Mouse (Mus musculus) stomach, embryonic 14.5 days (tissue): ENCODE results near the gene Cemip. TPM values are rescaled to one million over a fixed set of nuclear protein-coding genes. Genes with fewer than 3 reads are reported as not detected.

Experiments
- ATAC-seq: fragments of 200-750 bp; cut with Nextera tagmentation; 2 replicates; pipeline ENCODE4 v1.8.0; 2017; ENCODE audit warnings: low read depth, moderate TSS enrichment; ENCODE audit not compliant: insufficient number of reproducible peaks, insufficient read depth, low FRiP score
- H3K27ac ChIP-seq: fragments of 300-500 bp; sonication (generic); 2 replicates; pipeline ENCODE4 v1.5.1; 2014; ENCODE audit warnings: mild to moderate bottlenecking, low read length, moderate library complexity, mixed read lengths
- H3K27me3 ChIP-seq: fragments of 300-500 bp; sonication (generic); 2 replicates; pipeline ENCODE4 v1.6.1; 2014; ENCODE audit warnings: low read length, control low read depth, mixed read lengths; ENCODE audit not compliant: control insufficient read depth, insufficient read depth
- H3K36me3 ChIP-seq: fragments of 300-500 bp; sonication (generic); 2 replicates; pipeline ENCODE4 v1.6.1; 2014; ENCODE audit warnings: mild to moderate bottlenecking, control low read depth, low read length, moderate library complexity, mixed read lengths; ENCODE audit not compliant: control insufficient read depth, insufficient read depth
- H3K4me1 ChIP-seq: fragments of 300-500 bp; sonication (generic); 2 replicates; pipeline ENCODE4 v1.6.1; 2014; ENCODE audit warnings: low read length, control low read depth, mixed read lengths; ENCODE audit not compliant: control insufficient read depth, insufficient read depth
- H3K4me2 ChIP-seq: fragments of 300-500 bp; sonication (generic); replicated peaks from 2 replicates; pipeline ENCODE4 v1.6.1; 2014; ENCODE audit warnings: low read depth, low read length, control low read depth
- H3K4me3 ChIP-seq: fragments of 300-500 bp; sonication (generic); 2 replicates; pipeline ENCODE4 v1.5.1; 2014; ENCODE audit warnings: low read depth, low read length, control low read depth
- H3K9ac ChIP-seq: fragments of 300-500 bp; sonication (generic); replicated peaks from 2 replicates; pipeline ENCODE4 v1.6.1; 2014; ENCODE audit warnings: low read depth, mild to moderate bottlenecking, control low read depth, low read length, moderate library complexity, mixed read lengths
- H3K9me3 ChIP-seq: fragments of 300-500 bp; sonication (generic); 2 replicates; pipeline ENCODE4 v1.6.1; 2016; ENCODE audit warnings: low read depth, low read length, control low read depth; ENCODE audit not compliant: control insufficient read depth
- WGBS: fragments of 180-500 bp; shearing (Covaris S2); extraction: QIAGEN DNeasy Blood & Tissue Kit; methylation state at CpG from one replicate; pipeline ENCODE4 v1.1.7; 2014; 5-methylcytosine and 5-hydroxymethylcytosine counted together
- polyA plus RNA-seq: library from polyadenylated mRNA; unstranded; fragments of >200 nt; fragmentation: Nextera tagmentation; extraction: Ambion mirVana; gene quantifications from 2 replicates; pipeline ENCODE4 v1.2.1, GENCODE M21; 2014

Cemip gene
- polyA plus RNA-seq, 1 experiment from 2014 or later, result 0.42 TPM

GRCm38 (mm10) chr7:84015050-84015449, 71.3 kb downstream of the Cemip start:
- Histone ChIP-seq H3K4me2 (no peak overlapping the region), H3K36me3 (no peaks in the 10 kb centered on the region), H3K4me1 (peaks cover 9% of the 10 kb centered on the region; the same call in 1 of the 2 replicates), H3K4me3 (no peak overlapping the region), H3K9ac (no peak overlapping the region), H3K27ac (no peak overlapping the region), H3K9me3 (no peaks in the 10 kb centered on the region), H3K27me3 (no peaks in the 10 kb centered on the region)
- ATAC-seq, result no peak
- WGBS, result 83% methylated on average over 1 of the region's 1 CpGs

- Histone ChIP-seq H3K9me3 (no peaks in the 10 kb centered on the region), H3K4me1 (peaks cover 6% of the 10 kb centered on the region; the same call in 1 of the 2 replicates), H3K27ac (no peak overlapping the region), H3K36me3 (no peaks in the 10 kb centered on the region), H3K27me3 (no peaks in the 10 kb centered on the region), H3K4me2 (no peak overlapping the region), H3K9ac (no peak overlapping the region), H3K4me3 (no peak overlapping the region)
- 74% methylated on average over 4 of the region's 4 CpGs for WGBS
- ATAC-seq, result no peak
Measured at GRCm38 (mm10) chr7:84013656-84014055, 72.6 kb downstream of the Cemip start.

- Histone ChIP-seq H3K36me3 (no peaks in the 10 kb centered on the region), H3K4me3 (no peak overlapping the region), H3K27ac (no peak overlapping the region), H3K4me1 (no peaks in the 10 kb centered on the region), H3K27me3 (no peaks in the 10 kb centered on the region), H3K4me2 (no peak overlapping the region), H3K9me3 (no peaks in the 10 kb centered on the region), H3K9ac (no peak overlapping the region)
- ATAC-seq, result no peak
- 69% methylated on average over 6 of the region's 6 CpGs for WGBS
Measured at GRCm38 (mm10) chr7:84004357-84004756, 81.9 kb downstream of the Cemip start.

- ATAC-seq, result no peak
- no peaks in the 10 kb centered on the region for H3K9me3 ChIP-seq
Measured at GRCm38 (mm10) chr7:84001516-84001915, 84.8 kb downstream of the Cemip start.

GRCm38 (mm10) chr7:84000671-84001070, 85.6 kb downstream of the Cemip start:
- H3K9ac ChIP-seq, result no peak overlapping the region
- no peak overlapping the region for H3K4me2 ChIP-seq
- H3K27ac ChIP-seq, result no peak overlapping the region
- ATAC-seq, result no peak
- H3K27me3 ChIP-seq, result no peaks in the 10 kb centered on the region
- H3K36me3 ChIP-seq, result no peaks in the 10 kb centered on the region
- no peaks in the 10 kb centered on the region for H3K9me3 ChIP-seq
- no peaks in the 10 kb centered on the region for H3K4me1 ChIP-seq
- H3K4me3 ChIP-seq, result no peak overlapping the region
- 73% methylated on average over 2 of the region's 2 CpGs for WGBS

More at GRCm38 (mm10) chr7:84001516-84001915, 84.8 kb downstream of the Cemip start:
- no peaks in the 10 kb centered on the region for H3K4me1 ChIP-seq
- H3K4me2 ChIP-seq, result no peak overlapping the region
- no peak overlapping the region for H3K9ac ChIP-seq
- 84% methylated on average over 3 of the region's 3 CpGs for WGBS
- H3K27ac ChIP-seq, result no peak overlapping the region
- H3K36me3 ChIP-seq, result no peaks in the 10 kb centered on the region
- no peak overlapping the region for H3K4me3 ChIP-seq
- no peaks in the 10 kb centered on the region for H3K27me3 ChIP-seq

GRCm38 (mm10) chr7:83999647-84000046, 86.7 kb downstream of the Cemip start:
- H3K27me3 ChIP-seq, result no peaks in the 10 kb centered on the region
- H3K4me1 ChIP-seq, result no peaks in the 10 kb centered on the region
- H3K36me3 ChIP-seq, result no peaks in the 10 kb centered on the region
- no peak overlapping the region for H3K4me2 ChIP-seq
- no peak overlapping the region for H3K4me3 ChIP-seq
- H3K9ac ChIP-seq, result no peak overlapping the region
- no peak overlapping the region for H3K27ac ChIP-seq
- 86% methylated on average over 1 of the region's 1 CpGs for WGBS
- H3K9me3 ChIP-seq, result no peaks in the 10 kb centered on the region
- ATAC-seq, result no peak

- no peak for ATAC-seq
- Histone ChIP-seq H3K36me3 (no peaks in the 10 kb centered on the region), H3K9me3 (no peaks in the 10 kb centered on the region), H3K27me3 (no peaks in the 10 kb centered on the region), H3K27ac (no peak overlapping the region), H3K4me3 (no peak overlapping the region), H3K9ac (no peak overlapping the region), H3K4me2 (no peak overlapping the region), H3K4me1 (no peaks in the 10 kb centered on the region)
- WGBS, result 92% methylated on average over 1 of the region's 1 CpGs
Measured at GRCm38 (mm10) chr7:83994348-83994747, 92.0 kb downstream of the Cemip start.

- no peak overlapping the region for H3K4me3 ChIP-seq
- no peak overlapping the region for H3K4me2 ChIP-seq
- 93% methylated on average over 4 of the region's 4 CpGs for WGBS
- no peak overlapping the region for H3K27ac ChIP-seq
- no peaks in the 10 kb centered on the region for H3K9me3 ChIP-seq
- H3K36me3 ChIP-seq, result no peaks in the 10 kb centered on the region
- H3K9ac ChIP-seq, result no peak overlapping the region
- no peaks in the 10 kb centered on the region for H3K4me1 ChIP-seq
- no peaks in the 10 kb centered on the region for H3K27me3 ChIP-seq
- ATAC-seq, result no peak
Measured at GRCm38 (mm10) chr7:83989294-83989693, 97.0 kb downstream of the Cemip start.

GRCm38 (mm10) chr7:83985751-83986150, 100.6 kb downstream of the Cemip start:
- no peaks in the 10 kb centered on the region for H3K27me3 ChIP-seq
- H3K36me3 ChIP-seq, result no peaks in the 10 kb centered on the region
- no peak overlapping the region for H3K9ac ChIP-seq
- WGBS, result 77% methylated on average over 2 of the region's 2 CpGs
- no peak overlapping the region for H3K4me3 ChIP-seq
- no peak overlapping the region for H3K27ac ChIP-seq
- H3K4me2 ChIP-seq, result no peak overlapping the region
- no peaks in the 10 kb centered on the region for H3K9me3 ChIP-seq
- H3K4me1 ChIP-seq, result no peaks in the 10 kb centered on the region
- no peak for ATAC-seq
